Mouse (Mus musculus) MEL (cell line): ENCODE measurements around the gene Plscr5. TPM values are rescaled to one million over a fixed set of nuclear protein-coding genes. Genes with fewer than 3 reads are reported as not detected.

Experiments
- DNase-seq: peaks from one replicate; pipeline ENCODE4 v3.0.0; 2011; ENCODE audit warnings: low read depth, low spot score
- H3K27ac ChIP-seq: 2 replicates; pipeline ENCODE4 v1.5.1; 2012; ENCODE audit warnings: low read depth, mild to moderate bottlenecking, control low read depth, low read length, moderate library complexity; ENCODE audit not compliant: control insufficient read depth
- H3K27me3 ChIP-seq, 2 experiments: fragments of 150-350 bp in 1 of 2; sonication (generic) in 1 of 2; 2 replicates each; pipeline ENCODE4 v1.6.1; 2012; ENCODE audit warnings: low read length in 2 of 2, mild to moderate bottlenecking in 2 of 2, improper control_type of control experiment in 1 of 2, moderate library complexity in 1 of 2; ENCODE audit not compliant: insufficient read depth in 2 of 2, control insufficient read depth in 1 of 2
- H3K36me3 ChIP-seq, 2 experiments: 2 replicates each; pipeline ENCODE4 v1.6.1; 2012 to 2014; ENCODE audit warnings: low read length in 2 of 2, improper control_type of control experiment in 1 of 2, inconsistent platforms in 1 of 2, mild to moderate bottlenecking in 1 of 2; ENCODE audit not compliant: insufficient read depth in 2 of 2, control insufficient read depth in 1 of 2
- H3K4me1 ChIP-seq, 2 experiments: fragments of 150-350 bp in 1 of 2; sonication (generic) in 1 of 2; 2 replicates each; pipeline ENCODE4 v1.6.1; 2012; ENCODE audit warnings: low read length in 2 of 2, improper control_type of control experiment in 1 of 2, mild to moderate bottlenecking in 1 of 2; ENCODE audit not compliant: insufficient read depth in 2 of 2, control insufficient read depth in 1 of 2
- H3K4me3 ChIP-seq, 2 experiments: fragments of 150-350 bp in 1 of 2; sonication (generic) in 1 of 2; 2 replicates each; pipeline ENCODE4 v1.5.1; 2012; ENCODE audit warnings: low read depth in 2 of 2, low read length in 2 of 2, mild to moderate bottlenecking in 2 of 2, moderate library complexity in 2 of 2, control low read depth in 1 of 2, improper control_type of control experiment in 1 of 2; ENCODE audit not compliant: control insufficient read depth in 1 of 2, insufficient read depth in 1 of 2
- H3K79me2 ChIP-seq: 2 replicates; pipeline ENCODE4 v1.6.1; 2012; ENCODE audit warnings: mild to moderate bottlenecking, low read length, moderate library complexity; ENCODE audit not compliant: control insufficient read depth, poor library complexity, insufficient read depth
- H3K9ac ChIP-seq: 2 replicates; pipeline ENCODE4 v1.6.1; 2012; ENCODE audit warnings: low read depth, mild to moderate bottlenecking, control low read depth, low read length, moderate library complexity; ENCODE audit not compliant: control insufficient read depth, poor library complexity, severe bottlenecking
- H3K9me3 ChIP-seq: fragments of 150-350 bp; sonication (generic); replicated peaks from 2 replicates; pipeline ENCODE4 v1.6.1; 2012; ENCODE audit warnings: mild to moderate bottlenecking, low read length, improper control_type of control experiment, moderate library complexity; ENCODE audit not compliant: insufficient read depth
- BHLHE40 ChIP-seq: IDR thresholded peaks from 2 replicates; pipeline ENCODE4 v1.6.1; 2012; ENCODE audit warnings: low read depth, mild to moderate bottlenecking, inconsistent platforms, low read length, improper control_type of control experiment, borderline replicate concordance
- CTCF ChIP-seq, 3 experiments: IDR thresholded peaks in 2 of 3; conservative IDR thresholded peaks in 1 of 3; 2 replicates each; pipeline ENCODE4 v1.5.1; 2011 to 2012; ENCODE audit warnings: low read length in 3 of 3, low read depth in 2 of 3, mild to moderate bottlenecking in 2 of 3, improper control_type of control experiment in 1 of 3, inconsistent platforms in 1 of 3, mixed read lengths in 1 of 3, moderate library complexity in 1 of 3; ENCODE audit not compliant: control insufficient read depth in 1 of 3, insufficient read depth in 1 of 3, poor library complexity in 1 of 3, severe bottlenecking in 1 of 3
- E2F4 ChIP-seq: IDR thresholded peaks from 2 replicates; pipeline ENCODE4 v1.6.1; 2011; ENCODE audit warnings: low read depth, low read length, improper control_type of control experiment, borderline replicate concordance
- ETS1 ChIP-seq: IDR thresholded peaks from 2 replicates; pipeline ENCODE4 v1.6.1; 2012; ENCODE audit warnings: low read depth, mild to moderate bottlenecking, inconsistent platforms, low read length, improper control_type of control experiment, moderate library complexity
- GATA1 ChIP-seq: IDR thresholded peaks from 2 replicates; pipeline ENCODE4 v1.6.1; 2011; ENCODE audit warnings: low read depth, low read length, improper control_type of control experiment
- MAZ ChIP-seq: IDR thresholded peaks from 2 replicates; pipeline ENCODE4 v1.6.1; 2012; ENCODE audit warnings: low read depth, mild to moderate bottlenecking, inconsistent platforms, low read length, improper control_type of control experiment
- MXI1 ChIP-seq: IDR thresholded peaks from 2 replicates; pipeline ENCODE4 v1.6.1; 2011; ENCODE audit warnings: mild to moderate bottlenecking, low read depth, low read length, improper control_type of control experiment
- MYB ChIP-seq: IDR thresholded peaks from 2 replicates; pipeline ENCODE4 v1.6.1; 2011; ENCODE audit warnings: mild to moderate bottlenecking, low read depth, low read length, improper control_type of control experiment
- NELFE ChIP-seq: IDR thresholded peaks from 2 replicates; pipeline ENCODE4 v1.6.1; 2011; ENCODE audit warnings: low read depth, low read length, improper control_type of control experiment
- POLR2AphosphoS2 ChIP-seq: IDR thresholded peaks from 2 replicates; pipeline ENCODE4 v1.6.1; 2011; ENCODE audit warnings: low read length, improper control_type of control experiment
- RAD21 ChIP-seq: IDR thresholded peaks from 2 replicates; pipeline ENCODE4 v1.6.1; 2011; ENCODE audit warnings: mild to moderate bottlenecking, low read depth, low read length, improper control_type of control experiment
- SIN3A ChIP-seq: IDR thresholded peaks from 2 replicates; pipeline ENCODE4 v1.6.1; 2012; ENCODE audit warnings: low read length, improper control_type of control experiment, inconsistent platforms
- SMC3 ChIP-seq: IDR thresholded peaks from 2 replicates; pipeline ENCODE4 v1.6.1; 2011; ENCODE audit warnings: low read depth, low read length, improper control_type of control experiment
- TAL1 ChIP-seq: IDR thresholded peaks from 2 replicates; pipeline ENCODE4 v1.6.1; 2012; ENCODE audit warnings: mild to moderate bottlenecking, inconsistent platforms, low read length, moderate library complexity, mixed read lengths
- USF1 ChIP-seq: IDR thresholded peaks from 2 replicates; pipeline ENCODE4 v1.6.1; 2014; ENCODE audit warnings: low read depth, mild to moderate bottlenecking, inconsistent platforms, low read length, improper control_type of control experiment, moderate library complexity
- USF2 ChIP-seq, 2 experiments: IDR thresholded peaks; 2 replicates each; pipeline ENCODE4 v1.6.1; 2011 to 2012; ENCODE audit warnings: improper control_type of control experiment in 2 of 2, low read length in 2 of 2, borderline replicate concordance in 1 of 2, inconsistent platforms in 1 of 2, low read depth in 1 of 2, mild to moderate bottlenecking in 1 of 2; ENCODE audit not compliant: insufficient read depth in 1 of 2
- ZKSCAN1 ChIP-seq: IDR thresholded peaks from 2 replicates; pipeline ENCODE4 v1.6.1; 2012; ENCODE audit warnings: low read depth, mild to moderate bottlenecking, inconsistent platforms, low read length, improper control_type of control experiment, moderate library complexity
- ZMIZ1 ChIP-seq: IDR thresholded peaks from 2 replicates; pipeline ENCODE4 v1.6.1; 2012; ENCODE audit warnings: low read depth, mild to moderate bottlenecking, inconsistent platforms, low read length, improper control_type of control experiment, moderate library complexity
- polyA plus RNA-seq, 2 experiments: library from polyadenylated mRNA; stranded (reverse) in 1 of 2; unstranded in 1 of 2; fragments of >175 nt in 1 of 2; fragments of >200 nt in 1 of 2; gene quantifications; 2 replicates each; pipeline versions ENCODE4 v1.2.1 to v1.2.4; 2012; ENCODE audit warnings: low replicate concordance in 2 of 2, low read depth in 1 of 2; ENCODE audit not compliant: insufficient read length in 2 of 2, insufficient read depth in 1 of 2, missing spikeins in 1 of 2
- total RNA-seq: library from RNA; depleted of rRNA; stranded (reverse); fragments of 300-350 nt; gene quantifications from 2 replicates; pipeline ENCODE4 v1.2.3, GENCODE M21; 2012

Gene Plscr5
- total and polyA plus RNA-seq, 3 experiments: not detected

DNA sequence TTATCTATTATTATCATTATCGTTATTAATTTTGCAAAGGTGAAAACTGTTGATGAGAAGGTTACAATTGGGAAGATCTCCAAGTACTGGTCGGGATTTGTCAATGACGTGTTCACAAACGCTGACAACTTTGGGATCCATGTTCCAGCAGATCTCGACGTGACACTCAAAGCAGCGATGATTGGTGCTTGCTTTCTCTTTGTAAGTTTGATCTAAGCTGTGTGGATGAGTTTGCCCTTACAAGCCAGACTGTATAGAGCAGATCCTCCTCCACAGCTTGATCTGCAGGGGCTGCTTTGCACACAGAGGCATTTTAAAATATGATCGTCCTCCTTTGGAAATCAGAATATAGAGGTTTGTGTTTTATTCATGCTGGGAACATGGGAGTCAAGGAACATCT, 15.0 kb downstream of the Plscr5 start:
- H3K4me1 ChIP-seq: peaks cover 0 to 8% of the 10 kb centered on the region in 2 experiments; a peak in 3 of 4 replicates
- no peaks in the 10 kb centered on the region for H3K79me2 ChIP-seq
- peaks cover 0 to 2% of the 10 kb centered on the region in 2 experiments; a peak in 2 of 4 replicates for H3K27me3 ChIP-seq
- peak; percentile 68 for DNase-seq
- TF ChIP-seq ETS1 (0 out of 2 replicates have a peak, but pooled peaks have one; percentile 16), USF2 (IDR thresholded peaks at IDR 0.05; ENCODE audit: borderline replicate concordance in 1 of 2, insufficient read depth in 1 of 2, low read depth in 1 of 2, low read length in 2 of 2) (no peak)
- peak overlapping the region; percentile 32 for H3K9ac ChIP-seq
- peaks cover 0 to 8% of the 10 kb centered on the region in 2 experiments; a peak in 2 of 4 replicates for H3K36me3 ChIP-seq
- no peak overlapping the region for H3K27ac ChIP-seq
- peak overlapping the region; percentile 63 to 71 for H3K4me3 ChIP-seq
- no peaks in the 10 kb centered on the region for H3K9me3 ChIP-seq

DNA sequence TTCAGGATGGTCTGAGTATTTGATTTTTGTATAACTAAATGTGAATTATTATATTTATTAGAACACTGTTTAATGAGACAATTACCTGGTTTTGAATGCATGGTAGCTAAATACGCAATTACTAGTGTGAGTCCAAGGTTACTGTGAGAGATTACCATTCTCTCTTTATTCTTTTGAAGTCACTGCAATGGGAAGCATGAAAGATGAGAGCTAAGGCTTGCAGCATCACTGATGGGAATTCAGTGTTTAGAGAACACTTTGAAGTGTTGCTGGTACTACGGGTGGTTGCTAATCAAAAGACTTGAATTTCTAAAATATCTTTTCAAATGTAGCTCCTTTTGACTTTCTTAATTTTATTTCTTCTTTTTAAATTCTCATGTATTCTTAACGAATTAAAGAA, 17.1 kb downstream of the Plscr5 start:
- no peak overlapping the region for H3K4me3 ChIP-seq
- peaks cover 0 to 2% of the 10 kb centered on the region in 2 experiments; a peak in 1 of 4 replicates for H3K27me3 ChIP-seq
- no peak for DNase-seq
- no peak for TF ChIP-seq ETS1
- TF ChIP-seq ZMIZ1: no peak
- TF ChIP-seq MYB: no peak
- TF ChIP-seq POLR2AphosphoS2: no peak
- TF ChIP-seq SIN3A: no peak
- no peak for TF ChIP-seq TAL1
- no peak for TF ChIP-seq E2F4
- TF ChIP-seq USF2 (IDR thresholded peaks at IDR 0.05; ENCODE audit: borderline replicate concordance in 1 of 2, insufficient read depth in 1 of 2, low read depth in 1 of 2, low read length in 2 of 2): no peak
- no peak for TF ChIP-seq GATA1
- no peak for TF ChIP-seq ZKSCAN1
- no peak for TF ChIP-seq RAD21
- TF ChIP-seq NELFE: no peak
- TF ChIP-seq BHLHE40: no peak
- no peak for TF ChIP-seq SMC3
- TF ChIP-seq USF1: no peak
- TF ChIP-seq CTCF (IDR thresholded peaks at IDR 0.05 in 2 of 3, conservative IDR thresholded peaks at IDR 0.05 in 1 of 3; ENCODE audit: control insufficient read depth in 1 of 3, insufficient read depth in 1 of 3, low read depth in 2 of 3, low read length in 3 of 3, poor library complexity in 1 of 3, severe bottlenecking in 1 of 3): no peak
- TF ChIP-seq MAZ: no peak
- no peak for TF ChIP-seq MXI1
- peaks cover 0 to 8% of the 10 kb centered on the region in 2 experiments; a peak in 2 of 4 replicates for H3K36me3 ChIP-seq
- H3K9me3 ChIP-seq: no peaks in the 10 kb centered on the region
- no peaks in the 10 kb centered on the region for H3K79me2 ChIP-seq
- H3K4me1 ChIP-seq: peaks cover 0 to 8% of the 10 kb centered on the region in 2 experiments; a peak in 3 of 4 replicates
- H3K27ac ChIP-seq: no peak overlapping the region
- no peak overlapping the region for H3K9ac ChIP-seq
